Mouse (Mus musculus) midbrain, embryonic 11.5 days (tissue): ENCODE measurements around the gene Camkmt. TPM values are rescaled to one million over a fixed set of nuclear protein-coding genes. Genes with fewer than 3 reads are reported as not detected.

Experiments used
- ATAC-seq: fragments of 200-750 bp; cut with Nextera tagmentation; 2 replicates; pipeline ENCODE4 v1.8.0; 2017; ENCODE audit warnings: moderate TSS enrichment, moderate library complexity; ENCODE audit not compliant: low FRiP score
- DNase-seq: peaks from one replicate; pipeline ENCODE4 v3.0.0; 2015; ENCODE audit warnings: low spot score; ENCODE audit errors: missing footprints
- H3K27ac ChIP-seq: fragments of 300-500 bp; sonication (generic); 2 replicates; pipeline ENCODE4 v1.5.1; 2014; ENCODE audit warnings: low read depth, low read length
- H3K27me3 ChIP-seq: fragments of 300-500 bp; sonication (generic); 2 replicates; pipeline ENCODE4 v1.6.1; 2014; ENCODE audit warnings: mild to moderate bottlenecking, low read length, moderate library complexity, mixed read lengths; ENCODE audit not compliant: control insufficient read depth, insufficient read depth
- H3K36me3 ChIP-seq: fragments of 300-500 bp; sonication (generic); 2 replicates; pipeline ENCODE4 v1.6.1; 2014; ENCODE audit warnings: mild to moderate bottlenecking, low read length, moderate library complexity, mixed read lengths; ENCODE audit not compliant: control insufficient read depth, insufficient read depth
- H3K4me1 ChIP-seq: fragments of 300-500 bp; sonication (generic); 2 replicates; pipeline ENCODE4 v1.6.1; 2014; ENCODE audit warnings: low read length; ENCODE audit not compliant: control insufficient read depth, insufficient read depth
- H3K4me2 ChIP-seq: fragments of 300-500 bp; sonication (generic); 2 replicates; pipeline ENCODE4 v1.6.1; 2014; ENCODE audit warnings: mild to moderate bottlenecking, moderate library complexity
- H3K4me3 ChIP-seq: fragments of 300-500 bp; sonication (generic); 2 replicates; pipeline ENCODE4 v1.5.1; 2014; ENCODE audit warnings: low read depth, low read length
- H3K9ac ChIP-seq: fragments of 300-500 bp; sonication (generic); 2 replicates; pipeline ENCODE4 v1.6.1; 2014; ENCODE audit warnings: low read length
- H3K9me3 ChIP-seq: fragments of 300-500 bp; sonication (generic); 2 replicates; pipeline ENCODE4 v1.6.1; 2016; ENCODE audit warnings: low read length; ENCODE audit not compliant: control insufficient read depth
- WGBS: fragments of 180-500 bp; shearing (Covaris S2); extraction: QIAGEN DNeasy Blood & Tissue Kit; methylation state at CpG from one replicate; pipeline ENCODE4 v1.1.7; 2014; 5-methylcytosine and 5-hydroxymethylcytosine counted together
- polyA plus RNA-seq: library from polyadenylated mRNA; unstranded; fragments of >200 nt; fragmentation: Nextera tagmentation; extraction: Ambion mirVana; gene quantifications from 2 replicates; pipeline ENCODE4 v1.2.1, GENCODE M21; 2014

Camkmt gene
- polyA plus RNA-seq, 1 experiment from 2014 or later: 14.9 TPM

GRCm38 (mm10) chr17:85085335-85085734 is 5.0 kb upstream of the Camkmt start:
- 92% methylated on average over 2 of the region's 2 CpGs for WGBS
- Histone ChIP-seq H3K27me3 (no peaks in the 10 kb centered on the region), H3K36me3 (no peaks in the 10 kb centered on the region), H3K27ac (no peak overlapping the region), H3K9me3 (no peaks in the 10 kb centered on the region), H3K9ac (no peak overlapping the region), H3K4me1 (peaks cover 5% of the 10 kb centered on the region), H3K4me3 (no peak overlapping the region), H3K4me2 (no peak overlapping the region)
- ATAC-seq: no peak
- DNase-seq: no peak

DNA sequence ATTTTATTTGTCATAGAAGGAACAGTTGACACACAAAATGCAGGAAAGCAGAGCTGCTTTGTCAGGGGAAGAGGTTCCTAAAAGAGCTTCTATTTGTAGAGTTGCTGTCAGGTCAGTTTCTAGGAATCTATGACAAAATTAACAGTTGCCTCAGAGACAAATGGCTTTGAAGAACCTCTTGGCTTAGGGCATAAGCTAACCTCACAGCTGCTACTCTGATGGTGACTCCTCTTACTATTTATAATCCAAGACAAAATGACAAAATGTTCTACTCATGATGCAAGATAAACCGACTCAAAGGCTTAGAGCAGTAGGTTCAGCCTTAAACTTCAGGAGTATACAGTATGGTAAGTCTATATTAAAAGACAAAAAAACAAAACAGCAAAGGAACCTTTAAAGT is 3.9 kb upstream of the Camkmt start:
- H3K36me3 ChIP-seq: no peaks in the 10 kb centered on the region
- H3K4me1 ChIP-seq: peaks cover 10% of the 10 kb centered on the region
- no peak overlapping the region for H3K4me3 ChIP-seq
- H3K9ac ChIP-seq: no peak overlapping the region
- H3K4me2 ChIP-seq: no peak overlapping the region
- no peaks in the 10 kb centered on the region for H3K9me3 ChIP-seq
- no peaks in the 10 kb centered on the region for H3K27me3 ChIP-seq
- no peak overlapping the region for H3K27ac ChIP-seq
- DNase-seq: no peak
- ATAC-seq: no peak
- WGBS: 91% methylated on average over 1 of the region's 1 CpGs

GRCm38 (mm10) chr17:85087591-85087990 is 2.8 kb upstream of the Camkmt start:
- Histone ChIP-seq H3K27me3 (no peaks in the 10 kb centered on the region), H3K4me1 (peaks cover 11% of the 10 kb centered on the region), H3K9ac (no peak overlapping the region), H3K27ac (no peak overlapping the region), H3K4me2 (no peak overlapping the region), H3K9me3 (no peaks in the 10 kb centered on the region), H3K4me3 (no peak overlapping the region), H3K36me3 (no peaks in the 10 kb centered on the region)
- ATAC-seq (no peak), DNase-seq (no peak)
- WGBS: 92% methylated on average over 5 of the region's 5 CpGs

GRCm38 (mm10) chr17:85088401-85088800 is 2.0 kb upstream of the Camkmt start:
- Histone ChIP-seq H3K27ac (no peak overlapping the region), H3K4me1 (peaks cover 11% of the 10 kb centered on the region), H3K9ac (no peak overlapping the region), H3K4me3 (no peak overlapping the region), H3K9me3 (no peaks in the 10 kb centered on the region), H3K36me3 (no peaks in the 10 kb centered on the region), H3K27me3 (no peaks in the 10 kb centered on the region), H3K4me2 (no peak overlapping the region)
- WGBS: 91% methylated on average over 11 of the region's 11 CpGs
- ATAC-seq: no peak
- no peak for DNase-seq

DNA sequence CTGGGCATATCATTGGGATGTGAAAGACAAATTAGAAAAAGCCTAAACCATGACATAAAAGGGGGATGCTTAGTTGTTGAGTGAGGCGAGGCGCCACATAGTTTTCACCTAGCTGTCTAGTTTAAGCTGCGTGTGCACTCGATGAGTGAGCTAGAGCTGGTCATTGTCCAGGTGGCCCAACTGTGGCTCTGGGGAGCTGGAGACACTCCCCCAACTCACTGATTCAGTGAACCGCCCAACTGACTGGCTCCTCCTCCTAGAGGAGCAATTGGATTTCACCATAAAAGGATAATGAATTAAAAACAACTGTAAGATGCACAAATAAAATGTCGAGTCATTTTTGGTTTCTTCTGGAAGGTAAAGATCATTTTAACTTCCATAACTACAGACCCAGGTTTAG is 1.3 kb upstream of the Camkmt start:
- Histone ChIP-seq H3K4me2 (peak overlapping the region; percentile 82), H3K36me3 (no peaks in the 10 kb centered on the region), H3K9ac (peak overlapping the region; percentile 65; the same call in 1 of the 2 replicates), H3K27me3 (no peaks in the 10 kb centered on the region), H3K27ac (no peak overlapping the region), H3K9me3 (no peaks in the 10 kb centered on the region), H3K4me3 (peak overlapping the region; percentile 80; the same call in 1 of the 2 replicates), H3K4me1 (peaks cover 11% of the 10 kb centered on the region)
- DNase-seq: no peak
- WGBS: 51% methylated on average over 6 of the region's 6 CpGs
- no peak for ATAC-seq

- WGBS: under 1% methylated on average over 16 of the region's 16 CpGs
- Histone ChIP-seq H3K27me3 (no peaks in the 10 kb centered on the region), H3K9me3 (no peaks in the 10 kb centered on the region), H3K9ac (peak overlapping the region; percentile 65), H3K4me3 (peak overlapping the region; percentile 80), H3K27ac (peak overlapping the region; percentile 61), H3K4me1 (peaks cover 11% of the 10 kb centered on the region), H3K4me2 (peak overlapping the region; percentile 82), H3K36me3 (no peaks in the 10 kb centered on the region)
- ATAC-seq (peak; percentile 10; the same call in 1 of the 2 replicates), DNase-seq (no peak)
These were observed 731 bp upstream of the Camkmt start for GRCm38 (mm10) chr17:85089621-85090020.

- Histone ChIP-seq H3K9ac (no peak overlapping the region), H3K4me1 (peaks cover 11% of the 10 kb centered on the region), H3K4me3 (no peak overlapping the region; the same call in 1 of the 2 replicates), H3K9me3 (no peaks in the 10 kb centered on the region), H3K4me2 (no peak overlapping the region; the same call in 1 of the 2 replicates), H3K27ac (no peak overlapping the region), H3K27me3 (no peaks in the 10 kb centered on the region), H3K36me3 (no peaks in the 10 kb centered on the region)
- ATAC-seq (no peak), DNase-seq (no peak)
- WGBS: 92% methylated on average over 6 of the region's 6 CpGs
These were observed 1.4 kb downstream of the Camkmt start for GRCm38 (mm10) chr17:85091762-85092161.

- no peak overlapping the region for H3K27ac ChIP-seq
- no peak overlapping the region for H3K9ac ChIP-seq
- no peak for DNase-seq
- peaks cover 2% of the 10 kb centered on the region; the same call in 1 of the 2 replicates for H3K4me1 ChIP-seq
- 95% methylated on average over 3 of the region's 3 CpGs for WGBS
- no peak for ATAC-seq
- H3K4me2 ChIP-seq: no peak overlapping the region
- no peak overlapping the region for H3K4me3 ChIP-seq
- H3K27me3 ChIP-seq: no peaks in the 10 kb centered on the region
- H3K36me3 ChIP-seq: peaks cover 9% of the 10 kb centered on the region; the same call in 1 of the 2 replicates
- no peaks in the 10 kb centered on the region; the same call in 1 of the 2 replicates for H3K9me3 ChIP-seq
These were observed 6.0 kb downstream of the Camkmt start for GRCm38 (mm10) chr17:85096396-85096795.

DNA sequence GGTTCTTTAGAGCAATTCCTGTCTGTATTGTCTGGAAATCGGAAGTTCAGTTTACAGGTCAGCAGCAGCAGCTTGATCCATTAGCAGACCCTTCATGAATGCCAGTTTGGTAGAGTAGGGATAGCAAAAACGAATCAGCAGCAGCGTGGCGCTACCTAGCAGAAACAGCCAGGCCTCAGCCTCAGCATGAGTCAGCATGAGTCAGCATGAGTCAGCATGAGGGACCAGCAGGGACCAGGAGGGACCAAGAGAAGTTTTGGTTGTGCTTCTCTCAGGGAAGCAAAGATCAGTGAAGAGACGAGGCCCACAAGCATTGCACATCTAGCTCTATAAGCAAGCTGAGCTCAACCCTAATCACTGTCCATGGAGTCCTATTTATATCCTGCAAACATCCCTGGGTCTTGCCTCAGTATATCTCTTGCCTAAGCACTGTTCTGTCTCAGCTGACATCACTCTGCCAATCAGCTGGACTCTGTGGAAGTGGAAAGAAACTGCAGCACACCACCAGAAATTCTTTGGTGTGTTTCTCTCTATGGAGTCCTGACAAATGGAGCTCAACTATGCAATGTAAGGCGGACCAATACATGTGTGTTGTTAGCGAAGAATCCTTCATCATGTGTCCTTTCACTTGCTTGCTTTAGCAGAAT is 8.4 kb downstream of the Camkmt start:
- H3K36me3 ChIP-seq: peaks cover 9% of the 10 kb centered on the region; the same call in 1 of the 2 replicates
- H3K4me1 ChIP-seq: no peaks in the 10 kb centered on the region; the same call in 1 of the 2 replicates
- DNase-seq (no peak), ATAC-seq (no peak)
- no peaks in the 10 kb centered on the region for H3K27me3 ChIP-seq
- no peak overlapping the region for H3K27ac ChIP-seq
- WGBS: 94% methylated on average over 7 of the region's 7 CpGs
- no peak overlapping the region for H3K9ac ChIP-seq
- no peak overlapping the region for H3K4me3 ChIP-seq
- H3K4me2 ChIP-seq: no peak overlapping the region
- no peaks in the 10 kb centered on the region; the same call in 1 of the 2 replicates for H3K9me3 ChIP-seq
